Mouse (Mus musculus): ENCODE measurements at regions not wholly inside any gene's neighbourhood (a gene's known extent, or its start where the extent isn't known, plus 50 kb on each side); places are given as distances from the start of the nearest gene placed in this dataset.

- DNase-seq = no peak
Observed at GRCm38 (mm10) chr17:84022358-84022757, 165.4 kb downstream of the Zfp36l2 start.

- no peak for DNase-seq
Observed at GRCm38 (mm10) chr17:84018817-84019216, 168.9 kb downstream of the Zfp36l2 start.

- DNase-seq = no peak
Observed at GRCm38 (mm10) chr17:84017891-84018290, 169.9 kb downstream of the Zfp36l2 start.

- DNase-seq = no peak
Observed at GRCm38 (mm10) chr17:84014287-84015039, 166.7 kb upstream of the Haao start.

GRCm38 (mm10) chr17:84010492-84011060 is 162.8 kb upstream of the Haao start:
- no peak for DNase-seq

GRCm38 (mm10) chr17:84009966-84010365 is 162.2 kb upstream of the Haao start:
- no peak for DNase-seq

GRCm38 (mm10) chr17:84009194-84009593 is 161.4 kb upstream of the Haao start:
- DNase-seq = peak in 1 of 2 experiments; percentile 23

- DNase-seq = no peak
Observed at GRCm38 (mm10) chr17:84008682-84009052, 160.9 kb upstream of the Haao start.

GRCm38 (mm10) chr17:84008035-84008681 is 160.4 kb upstream of the Haao start:
- no peak for DNase-seq

- DNase-seq = no peak
Observed at GRCm38 (mm10) chr17:84006748-84007147, 159.0 kb upstream of the Haao start.

GRCm38 (mm10) chr17:84004237-84004636 is 156.5 kb upstream of the Haao start:
- DNase-seq = no peak

- DNase-seq = no peak
Observed at GRCm38 (mm10) chr17:84003489-84004234, 155.9 kb upstream of the Haao start.

- DNase-seq = no peak
Observed at GRCm38 (mm10) chr17:84002939-84003338, 155.2 kb upstream of the Haao start.

- no peak for DNase-seq
Observed at GRCm38 (mm10) chr17:84002327-84002726, 154.6 kb upstream of the Haao start.

GRCm38 (mm10) chr17:84000115-84000514 is 152.4 kb upstream of the Haao start:
- no peak for DNase-seq

GRCm38 (mm10) chr17:83998972-83999545 is 151.3 kb upstream of the Haao start:
- DNase-seq = no peak

- no peak for DNase-seq
Observed at GRCm38 (mm10) chr17:83998341-83998740, 150.6 kb upstream of the Haao start.

GRCm38 (mm10) chr17:83997778-83998177 is 150.0 kb upstream of the Haao start:
- DNase-seq = peak in 1 of 2 experiments; percentile 54

- DNase-seq = no peak
Observed at GRCm38 (mm10) chr17:83993028-83993427, 145.3 kb upstream of the Haao start.

- DNase-seq = no peak
Observed at GRCm38 (mm10) chr17:83990421-83991365, 142.9 kb upstream of the Haao start.

- no peak for DNase-seq
Observed at GRCm38 (mm10) chr17:83988897-83989296, 141.1 kb upstream of the Haao start.

- DNase-seq = no peak
Observed at GRCm38 (mm10) chr17:83988165-83988564, 140.4 kb upstream of the Haao start.

All from cerebellum, postnatal 25 days (tissue).